ENCODE assay signal across 8 mouse cellular contexts in genomic region chr2:34370349-34370724, GRCm38 (mm10). TPM values are rescaled to one million over a fixed set of nuclear protein-coding genes. Genes with fewer than 3 reads are reported as not detected.
A peak's percentile ranks its signal among the peaks of the same experiment; 100 is the strongest.
DNase-seq lines count a peak whose midpoint lies in the region; ATAC-seq lines count a peak whose summit lies in the region.

No protein-coding gene starts in this region.

- peaks cover 3% of the 10 kb centered on the region; the same call in 1 of the 2 replicates for H3K4me1 ChIP-seq in forebrain, embryonic 11.5 days (replicated peaks; ENCODE audit: control insufficient read depth, insufficient read depth, low read length)
- H3K4me1 ChIP-seq in liver, embryonic 12.5 days: peaks cover 31% of the 10 kb centered on the region

- no peaks in the 10 kb centered on the region for H3K36me3 ChIP-seq in forebrain, embryonic 11.5 days (ENCODE audit: control insufficient read depth, insufficient read depth, low read length)
- H3K36me3 ChIP-seq in liver, embryonic 12.5 days: no peaks in the 10 kb centered on the region; the same call in 1 of the 2 replicates

- H3K9me3 ChIP-seq in forebrain, embryonic 11.5 days (ENCODE audit: control insufficient read depth, low read length): no peaks in the 10 kb centered on the region
- H3K9me3 ChIP-seq in liver, embryonic 12.5 days (replicated peaks): no peaks in the 10 kb centered on the region

- peak overlapping the region; percentile 95 for H3K9ac ChIP-seq in forebrain, embryonic 11.5 days (ENCODE audit: low read length)
- peak overlapping the region; percentile 98 for H3K9ac ChIP-seq in liver, embryonic 12.5 days

- peak overlapping the region; percentile 98; the same call in 1 of the 2 replicates for H3K27ac ChIP-seq in forebrain, embryonic 11.5 days (ENCODE audit: low read depth, low read length)
- H3K27ac ChIP-seq in liver, embryonic 12.5 days: peak overlapping the region; percentile 100

- H3K4me3 ChIP-seq in forebrain, embryonic 11.5 days (ENCODE audit: low read depth, low read length): peak overlapping the region; percentile 84
- peak overlapping the region; percentile 97 for H3K4me3 ChIP-seq in liver, embryonic 12.5 days

- no peak for ATAC-seq in forebrain, embryonic 11.5 days (replicated peaks; ENCODE audit: low FRiP score)
- no peak for ATAC-seq in liver, embryonic 12.5 days
- ATAC-seq in granulocyte monocyte progenitor cell, adult 5-6 weeks (replicated peaks; ENCODE audit: poor library complexity, severe bottlenecking): no peak

- peak; percentile 12 to 30 for DNase-seq in cerebellum, postnatal 14 days
- DNase-seq in cerebellum, postnatal 36 days: no peak
- peak; percentile 5 for DNase-seq in 3134 (ENCODE audit: extremely low read depth, insufficient read length, low spot score)
- DNase-seq in forebrain, embryonic 11.5 days (ENCODE audit: low spot score): no peak
- DNase-seq in frontal cortex, postnatal 25 days (ENCODE audit: low spot score in 2 of 2): no peak
- no peak for DNase-seq in urinary bladder, postnatal 25 days (ENCODE audit: low spot score)

- WGBS in forebrain, embryonic 11.5 days: 5% methylated on average over 7 of the region's 7 CpGs
- WGBS in liver, embryonic 12.5 days (ENCODE audit: insufficient replicate concordance): 14% methylated on average over 7 of the region's 7 CpGs

- H3K4me2 ChIP-seq in forebrain, embryonic 11.5 days (ENCODE audit: low read depth, low read length, severe bottlenecking): peak overlapping the region; percentile 94
- peak overlapping the region; percentile 93 for H3K4me2 ChIP-seq in liver, embryonic 12.5 days

- 0 out of 2 replicates have a peak, but pooled peaks cover 2% of the 10 kb centered on the region for H3K27me3 ChIP-seq in forebrain, embryonic 11.5 days (ENCODE audit: control insufficient read depth, insufficient read depth, low read length)
- 0 out of 2 replicates have a peak, but pooled peaks cover 7% of the 10 kb centered on the region for H3K27me3 ChIP-seq in liver, embryonic 12.5 days (replicated peaks)

RNA-seq across cellular contexts. Expression of gene Pbx3, which starts 2.6 kb away (rescaled TPM):
- 46.1 and 51.5 TPM in 2 replicates for polyA plus RNA-seq in forebrain, embryonic 11.5 days (2014; fragmentation: Nextera tagmentation; extraction: Ambion mirVana)
- 12.0 and 14.4 TPM in 2 replicates for polyA plus RNA-seq in liver, embryonic 12.5 days (2016; fragmentation: Nextera tagmentation; extraction: Ambion mirVana)
- 3.9 and 4.6 TPM in 2 replicates for total RNA-seq in granulocyte monocyte progenitor cell, adult 5-6 weeks (2014; fragmentation: Nextera tagmentation)
- 7.7 and 18.4 TPM in 2 replicates for total RNA-seq in granulocyte monocyte progenitor cell, adult 5-6 weeks (2017)

RNA-seq across cellular contexts. Expression of gene Mapkap1, which starts 36.2 kb away (rescaled TPM):
- polyA plus RNA-seq in forebrain, embryonic 11.5 days (2014; fragmentation: Nextera tagmentation; extraction: Ambion mirVana): 96.3 and 115 TPM in 2 replicates
- polyA plus RNA-seq in liver, embryonic 12.5 days (2016; fragmentation: Nextera tagmentation; extraction: Ambion mirVana): 50.5 and 52.8 TPM in 2 replicates
- 31.4 and 33.6 TPM in 2 replicates for total RNA-seq in granulocyte monocyte progenitor cell, adult 5-6 weeks (2014; fragmentation: Nextera tagmentation)
- 50.5 and 52.2 TPM in 2 replicates for total RNA-seq in granulocyte monocyte progenitor cell, adult 5-6 weeks (2017)

Comparison
In these comparisons a context has a peak if more than half of its experiments do, and no peak if none do; other contexts are left out.
1. DNase-seq: peak in cerebellum, postnatal 14 days (2 of 2) and 3134 (single experiment); none in cerebellum, postnatal 36 days (0 of 2), forebrain, embryonic 11.5 days (single experiment), frontal cortex, postnatal 25 days (0 of 2) and urinary bladder, postnatal 25 days (single experiment).